Mouse (Mus musculus) heart, embryonic 14.5 days (tissue): Measurements from ENCODE around the gene C330021F23Rik. TPM values are rescaled to one million over a fixed set of nuclear protein-coding genes. Genes with fewer than 3 reads are reported as not detected.
A peak's percentile ranks its signal among the peaks of the same experiment; 100 is the strongest.

Experiments used
- ATAC-seq: fragments of 200-750 bp; cut with Nextera tagmentation; 2 replicates; pipeline ENCODE4 v1.8.0; 2017; ENCODE audit warnings: low read depth, moderate TSS enrichment; ENCODE audit not compliant: insufficient number of reproducible peaks, insufficient read depth, low FRiP score
- H3K27ac ChIP-seq, 2 experiments: fragments of 200-500 bp in 1 of 2; fragments of 300-500 bp in 1 of 2; sonication (generic) in 1 of 2; replicated peaks in 1 of 2; 2 replicates each; pipeline ENCODE4 v1.5.1; 2012 to 2014; ENCODE audit warnings: low read depth in 2 of 2, low read length in 2 of 2, control low read depth in 1 of 2, mild to moderate bottlenecking in 1 of 2, mixed read lengths in 1 of 2; ENCODE audit not compliant: control insufficient read depth in 1 of 2, insufficient read depth in 1 of 2
- H3K27me3 ChIP-seq: fragments of 300-500 bp; sonication (generic); 2 replicates; pipeline ENCODE4 v1.6.1; 2014; ENCODE audit warnings: mild to moderate bottlenecking, low read length, control low read depth; ENCODE audit not compliant: control insufficient read depth, insufficient read depth
- H3K36me3 ChIP-seq: fragments of 300-500 bp; sonication (generic); 2 replicates; pipeline ENCODE4 v1.6.1; 2014; ENCODE audit warnings: mild to moderate bottlenecking, control low read depth, low read length, mixed read lengths; ENCODE audit not compliant: control insufficient read depth, insufficient read depth
- H3K4me1 ChIP-seq, 2 experiments: fragments of 200-500 bp in 1 of 2; fragments of 300-500 bp in 1 of 2; sonication (generic) in 1 of 2; 2 replicates each; pipeline ENCODE4 v1.6.1; 2012 to 2014; ENCODE audit warnings: low read length in 2 of 2, control low read depth in 1 of 2, mixed read lengths in 1 of 2; ENCODE audit not compliant: control insufficient read depth in 2 of 2, insufficient read depth in 2 of 2
- H3K4me2 ChIP-seq: fragments of 300-500 bp; sonication (generic); 2 replicates; pipeline ENCODE4 v1.6.1; 2014; ENCODE audit warnings: mild to moderate bottlenecking, low read length
- H3K4me3 ChIP-seq, 2 experiments: fragments of 200-500 bp in 1 of 2; fragments of 300-500 bp in 1 of 2; sonication (generic) in 1 of 2; 2 replicates each; pipeline ENCODE4 v1.5.1; 2012 to 2014; ENCODE audit warnings: low read length in 2 of 2, mild to moderate bottlenecking in 2 of 2, control low read depth in 1 of 2, low read depth in 1 of 2, moderate library complexity in 1 of 2; ENCODE audit not compliant: control insufficient read depth in 1 of 2, insufficient read depth in 1 of 2
- H3K9ac ChIP-seq: fragments of 300-500 bp; sonication (generic); 2 replicates; pipeline ENCODE4 v1.6.1; 2014; ENCODE audit warnings: mild to moderate bottlenecking, low read length
- H3K9me3 ChIP-seq: fragments of 300-500 bp; sonication (generic); 2 replicates; pipeline ENCODE4 v1.6.1; 2016; ENCODE audit warnings: low read length, control low read depth; ENCODE audit not compliant: control insufficient read depth
- WGBS: fragments of 180-500 bp; shearing (Covaris S2); extraction: QIAGEN DNeasy Blood & Tissue Kit; methylation state at CpG from one replicate; pipeline ENCODE4 v1.1.7; 2014; 5-methylcytosine and 5-hydroxymethylcytosine counted together
- polyA plus RNA-seq: library from polyadenylated mRNA; unstranded; fragments of >200 nt; fragmentation: Nextera tagmentation; extraction: Ambion mirVana; gene quantifications from 2 replicates; pipeline ENCODE4 v1.2.1, GENCODE M21; 2014

The C330021F23Rik gene
- polyA plus RNA-seq = 5.1 and 8.5 TPM in 2 replicates

- H3K27ac ChIP-seq = peak within 1 kb of the TSS in 1 of 2 experiments; percentile 6; a peak in 2 of 4 replicates
- 3% methylated on average over 12 of the region's 12 CpGs for WGBS
These were observed at the start of gene C330021F23Rik for GRCm38 (mm10) chr8:3567641-3568371. C330021F23Rik (plus strand) TSS chr8:3567990.

DNA sequence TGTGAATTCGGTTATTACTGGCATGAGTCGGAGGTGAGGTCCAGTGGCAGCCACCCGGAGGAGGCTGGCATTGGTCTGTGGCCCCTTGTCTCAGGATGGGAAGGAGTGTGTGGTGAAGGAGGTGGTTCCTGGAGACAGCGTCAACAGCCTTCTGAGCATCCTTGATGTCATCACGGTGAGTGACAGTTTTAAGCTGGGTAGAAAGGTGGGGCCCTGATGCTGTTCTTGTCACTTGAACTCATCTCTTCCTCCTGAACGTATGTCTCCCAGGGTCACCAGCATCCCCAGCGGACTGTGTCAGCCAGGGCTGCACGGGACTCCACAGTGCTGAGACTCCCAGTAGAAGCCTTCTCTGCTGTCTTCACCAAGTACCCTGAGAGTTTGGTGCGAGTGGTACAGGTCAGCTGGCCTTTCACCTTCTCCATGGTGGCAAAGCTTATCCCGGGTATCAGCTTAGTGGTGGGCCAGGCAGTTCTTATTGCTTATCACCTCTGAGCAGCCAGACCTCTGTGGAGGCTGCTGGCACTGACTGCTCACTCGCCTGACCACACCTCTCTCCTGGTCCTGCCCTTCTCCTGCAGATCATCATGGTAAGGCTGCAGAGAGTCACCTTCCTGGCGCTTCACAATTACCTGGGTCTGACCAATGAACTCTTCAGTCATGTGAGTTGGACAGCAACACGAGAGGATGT is 45.6 kb upstream of the C330021F23Rik start:
- no peaks in the 10 kb centered on the region for H3K9me3 ChIP-seq
- no peak overlapping the region for H3K4me3 ChIP-seq
- H3K9ac ChIP-seq = no peak overlapping the region
- 82% methylated on average over 13 of the region's 13 CpGs for WGBS
- no peaks in the 10 kb centered on the region for H3K27me3 ChIP-seq
- no peaks in the 10 kb centered on the region for H3K4me1 ChIP-seq
- no peak overlapping the region for H3K27ac ChIP-seq
- H3K36me3 ChIP-seq = peaks cover 56% of the 10 kb centered on the region
- no peak overlapping the region for H3K4me2 ChIP-seq
- ATAC-seq = no peak

More at GRCm38 (mm10) chr8:3567641-3568371, at the start of gene C330021F23Rik:
- no peaks in the 10 kb centered on the region for H3K9me3 ChIP-seq
- ATAC-seq = 0 out of 2 replicates have a peak, but pooled peaks have one; percentile 43
- H3K4me3 ChIP-seq = peak within 1 kb of the TSS; percentile 23 to 24
- H3K36me3 ChIP-seq = no peaks in the 10 kb centered on the region
- H3K9ac ChIP-seq = peak within 1 kb of the TSS; percentile 52
- H3K27me3 ChIP-seq = no peaks in the 10 kb centered on the region
- H3K4me1 ChIP-seq = peaks cover 0 to 4% of the 10 kb centered on the region in 2 experiments; a peak in 1 of 4 replicates
- H3K4me2 ChIP-seq = peak within 1 kb of the TSS; percentile 60

- no peaks in the 10 kb centered on the region for H3K4me1 ChIP-seq
- no peak overlapping the region for H3K27ac ChIP-seq
- H3K9me3 ChIP-seq = no peaks in the 10 kb centered on the region
- H3K27me3 ChIP-seq = no peaks in the 10 kb centered on the region
- 76% methylated on average over 5 of the region's 5 CpGs for WGBS
- H3K9ac ChIP-seq = no peak overlapping the region
- ATAC-seq = no peak
- H3K36me3 ChIP-seq = peaks cover 46% of the 10 kb centered on the region
- no peak overlapping the region for H3K4me2 ChIP-seq
- no peak overlapping the region for H3K4me3 ChIP-seq
These were observed 37.0 kb upstream of the C330021F23Rik start for GRCm38 (mm10) chr8:3530816-3531215.

- H3K27ac ChIP-seq = no peak overlapping the region
- H3K36me3 ChIP-seq = peaks cover 49% of the 10 kb centered on the region
- H3K27me3 ChIP-seq = no peaks in the 10 kb centered on the region
- no peak overlapping the region for H3K4me2 ChIP-seq
- no peak overlapping the region for H3K9ac ChIP-seq
- H3K4me3 ChIP-seq = no peak overlapping the region
- 90% methylated on average over 18 of the region's 18 CpGs for WGBS
- no peaks in the 10 kb centered on the region for H3K4me1 ChIP-seq
- ATAC-seq = no peak
- no peaks in the 10 kb centered on the region for H3K9me3 ChIP-seq
These were observed 35.9 kb upstream of the C330021F23Rik start for GRCm38 (mm10) chr8:3531936-3532335.

DNA sequence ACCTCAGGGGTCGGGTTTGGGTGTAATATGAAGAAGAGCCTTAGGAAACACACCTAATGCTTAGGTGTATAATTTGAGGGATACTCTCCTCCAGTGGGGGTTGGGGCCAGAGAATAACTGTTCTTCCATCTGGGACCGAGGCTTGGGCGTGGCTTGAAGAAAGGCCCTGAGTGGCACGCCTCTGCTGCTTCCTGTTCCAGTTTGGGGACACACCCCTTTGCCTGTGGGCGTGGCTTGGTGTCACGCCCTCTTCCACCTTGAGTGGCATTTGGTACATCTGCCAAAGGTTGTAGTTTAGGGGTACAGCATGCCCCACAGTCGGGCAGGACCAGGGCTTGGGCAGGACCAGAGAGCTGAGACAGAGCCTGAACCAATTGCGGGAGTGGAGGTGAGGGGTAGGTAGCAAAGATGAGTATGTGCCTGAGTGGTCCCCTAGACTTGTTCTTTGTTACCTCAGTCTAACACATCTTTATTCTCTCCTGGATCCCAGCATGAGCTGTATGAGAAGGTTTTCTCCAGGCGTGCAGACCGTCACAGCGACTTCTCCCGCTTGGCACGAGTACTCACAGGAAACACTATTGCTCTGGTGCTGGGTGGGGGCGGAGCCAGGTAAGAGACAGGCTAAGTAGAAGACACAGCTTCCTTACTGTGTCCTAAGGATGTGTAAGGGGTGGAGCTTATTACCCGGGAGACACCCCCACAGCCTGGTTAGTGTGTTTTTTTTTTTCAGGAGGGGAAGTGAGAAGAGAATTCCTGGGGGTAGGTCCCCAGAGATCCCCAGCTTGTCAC is 31.5 kb upstream of the C330021F23Rik start:
- WGBS = 56% methylated on average over 15 of the region's 15 CpGs
- peaks cover 78% of the 10 kb centered on the region for H3K36me3 ChIP-seq
- no peak; the same call in 1 of the 2 replicates for ATAC-seq

GRCm38 (mm10) chr8:3536940-3537339 is 30.9 kb upstream of the C330021F23Rik start:
- Histone ChIP-seq H3K4me2 (no peak overlapping the region), H3K4me3 (no peak overlapping the region), H3K27me3 (no peaks in the 10 kb centered on the region), H3K4me1 (no peaks in the 10 kb centered on the region), H3K27ac (no peak overlapping the region), H3K9ac (no peak overlapping the region), H3K9me3 (no peaks in the 10 kb centered on the region), H3K36me3 (peaks cover 75% of the 10 kb centered on the region)
- no peak; the same call in 1 of the 2 replicates for ATAC-seq
- whole genome bisulfite sequencing = 93% methylated on average over 9 of the region's 9 CpGs

More for the DNA sequence above, 31.5 kb upstream of the C330021F23Rik start:
- Histone ChIP-seq H3K9me3 (no peaks in the 10 kb centered on the region), H3K9ac (no peak overlapping the region), H3K27me3 (no peaks in the 10 kb centered on the region), H3K4me2 (no peak overlapping the region), H3K27ac (no peak overlapping the region), H3K4me3 (no peak overlapping the region), H3K4me1 (no peaks in the 10 kb centered on the region)

DNA sequence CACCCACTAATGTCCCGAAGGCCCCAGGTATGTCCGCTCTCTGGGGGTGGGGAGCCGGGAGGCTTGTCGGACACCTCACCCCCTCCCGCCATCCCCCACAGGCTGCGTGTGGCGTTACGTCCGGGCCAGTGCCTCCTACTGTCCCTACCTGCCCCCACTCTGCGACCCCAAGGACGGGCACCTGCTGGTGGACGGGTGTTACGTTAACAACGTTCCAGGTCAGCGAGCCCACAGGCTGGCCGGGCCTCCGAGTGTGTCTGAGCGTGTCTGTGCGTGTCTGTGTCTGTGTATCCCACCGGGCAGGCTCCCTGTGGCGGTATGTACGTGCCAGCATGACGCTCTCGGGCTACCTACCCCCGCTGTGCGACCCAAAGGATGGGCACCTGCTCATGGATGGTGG is 30.1 kb upstream of the C330021F23Rik start:
- no peak overlapping the region for H3K4me2 ChIP-seq
- H3K9me3 ChIP-seq = no peaks in the 10 kb centered on the region
- H3K27ac ChIP-seq = no peak overlapping the region
- no peak overlapping the region for H3K9ac ChIP-seq
- ATAC-seq = no peak
- 93% methylated on average over 26 of the region's 26 CpGs for WGBS
- H3K4me3 ChIP-seq = no peak overlapping the region
- H3K4me1 ChIP-seq = no peaks in the 10 kb centered on the region
- H3K27me3 ChIP-seq = no peaks in the 10 kb centered on the region
- H3K36me3 ChIP-seq = peaks cover 74% of the 10 kb centered on the region
